Mouse (Mus musculus): ENCODE data around the gene Nts.
"Not testable (repeated sequence)": the region's sequence is repeated elsewhere in the genome, so short reads cannot be mapped to it uniquely, and the experiment has no call there.

The Nts gene

DNA sequence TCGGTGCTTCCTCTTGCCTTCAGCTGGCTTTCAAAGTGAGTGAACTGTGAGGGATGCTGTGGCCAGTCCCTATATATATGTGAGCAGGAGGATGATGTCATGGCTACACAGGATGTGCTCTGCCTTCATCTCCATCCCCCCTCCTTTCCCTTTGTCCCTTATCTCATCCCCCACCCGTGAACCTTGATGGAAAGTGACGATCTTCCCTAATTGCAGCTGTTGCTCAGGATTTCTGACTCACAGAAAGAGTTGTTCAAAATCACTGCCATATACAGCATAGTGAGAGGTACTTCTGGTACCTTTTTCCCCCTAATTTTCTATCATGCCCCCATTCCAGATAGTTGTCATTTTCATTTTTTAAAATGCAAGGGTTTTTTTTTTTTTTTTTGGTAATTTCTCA, at the start of gene Nts:
Gene Nts, minus strand, starts transcription at position 101 of the 400 bp plus-strand sequence.
- DNase-seq (ENCODE audit: low read depth, low spot score) = no peak

DNA sequence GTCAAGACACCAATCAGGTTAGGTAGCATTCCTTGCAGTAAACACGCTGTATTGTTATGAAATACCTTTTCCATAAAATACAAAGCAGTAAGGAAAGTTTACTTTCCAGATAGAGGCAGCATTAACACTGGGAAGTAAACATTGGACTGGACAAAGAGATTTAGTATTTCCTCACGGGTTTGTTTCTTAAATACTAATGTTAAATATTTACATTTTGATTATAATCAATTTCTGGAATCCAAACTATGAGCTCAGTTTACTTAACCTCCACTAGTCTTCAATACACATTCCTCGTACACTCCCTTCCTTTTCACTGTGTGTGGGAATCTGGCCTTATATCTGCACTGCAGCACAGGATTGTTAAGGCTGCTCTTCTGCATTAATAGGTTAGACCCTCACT, 37.6 kb upstream of the Nts start:
- no peak for DNase-seq (ENCODE audit: low read depth, low spot score)

DNA sequence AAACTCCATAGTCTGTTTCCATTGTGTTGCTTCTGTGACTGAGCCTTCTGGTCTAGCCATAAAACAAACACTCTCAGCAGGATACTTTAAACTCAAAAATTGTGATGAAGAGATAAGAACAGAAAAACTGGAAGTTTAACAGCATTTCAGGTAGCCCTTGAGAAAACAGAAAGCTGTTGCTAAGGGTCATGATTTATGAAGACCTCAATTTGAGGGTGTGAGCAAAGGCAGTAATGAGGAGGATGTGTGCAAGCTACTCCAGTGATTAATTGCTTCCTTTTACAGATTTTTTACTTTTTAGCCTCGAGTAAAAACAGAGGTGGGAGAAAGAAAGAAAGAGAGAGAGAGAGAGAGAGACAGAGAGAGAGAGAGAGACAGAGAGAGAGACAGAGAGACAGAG, 23.9 kb upstream of the Nts start:
- no peak for DNase-seq (ENCODE audit: low read depth, low spot score)

DNA sequence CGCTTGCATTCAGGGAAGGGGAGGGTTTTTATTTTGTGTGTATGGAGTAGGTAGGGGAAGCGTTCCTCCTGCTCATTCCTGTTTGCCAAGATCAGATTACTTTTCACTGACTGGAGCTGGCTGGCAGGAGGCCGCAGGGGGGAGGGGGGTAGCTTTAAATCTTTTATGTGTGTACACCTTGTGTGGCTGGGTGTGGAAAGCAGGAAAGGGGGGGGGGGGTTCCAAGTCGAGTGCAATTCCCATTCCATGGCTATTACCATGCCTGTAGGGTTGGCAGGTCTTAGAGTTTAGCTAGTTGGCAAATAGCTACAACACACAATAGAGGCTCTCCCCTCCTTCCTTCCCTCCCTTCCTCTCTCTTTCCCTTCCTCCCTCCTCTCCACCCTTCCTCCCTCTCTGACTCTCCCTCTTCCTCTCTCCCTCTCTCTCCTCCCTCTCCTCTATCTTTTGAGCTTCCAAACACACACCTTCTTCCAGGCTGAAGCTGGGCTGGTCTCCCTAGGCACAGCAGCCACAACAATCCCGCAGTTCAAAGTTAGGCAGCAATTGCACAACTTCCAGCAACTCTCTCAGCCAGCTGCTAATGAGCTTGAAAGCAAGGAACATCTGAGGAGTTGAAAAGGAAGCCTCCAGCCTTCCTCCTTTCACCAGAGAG, 21.6 kb upstream of the Nts start, which contains the start of gene Rassf9:
Gene Rassf9, plus strand, starts transcription at position 416 of the 655 bp plus-strand sequence.
- peak; percentile 41 for DNase-seq (ENCODE audit: low read depth, low spot score)

DNA sequence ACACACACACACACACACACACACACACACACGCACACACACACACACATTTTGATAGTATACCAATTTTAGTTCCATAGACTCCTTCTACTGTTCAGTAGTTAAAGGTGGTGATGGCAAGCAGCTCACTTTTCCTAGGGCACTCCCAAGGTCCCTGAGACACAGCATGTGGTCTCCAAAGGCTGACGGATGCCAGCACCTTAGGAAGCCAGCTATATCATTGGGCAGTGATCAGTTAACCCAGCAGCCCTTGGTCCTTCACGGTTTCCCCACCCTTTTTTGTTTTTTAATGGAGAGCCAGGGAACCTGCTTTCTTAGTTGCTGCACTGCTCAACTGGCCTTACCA, 21.1 kb upstream of the Nts start:
- no peak for DNase-seq (ENCODE audit: low read depth, low spot score)

DNA sequence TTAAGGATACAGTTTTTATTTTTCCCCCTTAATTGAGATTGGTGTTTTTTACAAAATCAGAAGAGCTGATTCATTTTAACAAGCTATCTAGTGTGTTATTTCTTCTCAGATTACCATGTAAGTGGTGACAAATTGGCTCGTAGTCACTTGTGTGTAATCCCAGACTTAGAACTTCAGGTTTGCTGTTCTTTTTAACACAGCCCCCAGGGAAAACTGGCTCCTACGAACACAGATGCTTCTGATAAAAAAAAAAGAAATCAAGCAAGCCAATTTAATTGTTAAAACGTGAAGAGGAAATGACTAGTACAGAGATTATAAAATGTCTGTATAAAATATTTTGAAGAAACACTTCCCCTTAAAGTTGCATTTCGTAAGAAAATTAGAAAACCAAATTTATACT, 17.1 kb upstream of the Nts start:
- no peak for DNase-seq (ENCODE audit: low read depth, low spot score)

DNA sequence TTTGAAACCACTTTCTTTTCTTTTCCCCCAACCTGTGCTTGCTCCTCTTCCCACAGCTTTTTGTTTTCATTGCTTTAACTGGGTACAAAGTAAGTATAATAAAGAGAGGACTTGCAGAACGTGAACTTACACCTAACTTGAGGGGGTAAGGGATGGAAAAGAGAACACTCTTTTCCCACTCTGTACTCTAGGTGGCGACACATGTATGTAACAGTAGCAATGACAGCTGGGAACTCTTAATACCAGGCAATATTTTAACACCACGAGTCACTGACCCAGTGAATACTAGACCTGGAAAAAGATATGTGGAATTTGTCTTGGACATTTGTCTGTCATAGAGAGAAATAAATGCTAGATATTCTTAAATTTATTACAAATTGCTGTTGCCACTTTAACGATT, 8.5 kb upstream of the Nts start:
- peak; percentile 41 for DNase-seq (ENCODE audit: low read depth, low spot score)

DNA sequence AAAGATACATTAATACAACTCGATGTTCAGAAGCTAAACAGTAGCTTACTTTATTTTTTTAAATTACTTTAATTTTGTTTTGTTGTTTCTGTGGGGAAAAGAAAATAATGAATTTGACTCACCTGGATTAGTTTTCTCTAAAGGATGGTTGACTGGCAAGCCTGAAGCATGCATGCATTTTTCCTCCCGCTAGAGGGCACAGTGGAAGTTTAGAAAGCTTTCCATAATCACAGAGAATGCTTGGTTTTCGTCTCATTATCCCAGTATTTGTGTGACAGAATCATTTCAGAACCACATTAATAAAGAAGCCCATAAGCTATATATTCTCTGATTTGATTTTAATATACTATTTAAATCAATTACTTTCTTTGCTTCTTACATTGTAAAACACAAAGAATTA, 1.5 kb upstream of the Nts start:
- DNase-seq (ENCODE audit: low read depth, low spot score) = peak; percentile 44

DNA sequence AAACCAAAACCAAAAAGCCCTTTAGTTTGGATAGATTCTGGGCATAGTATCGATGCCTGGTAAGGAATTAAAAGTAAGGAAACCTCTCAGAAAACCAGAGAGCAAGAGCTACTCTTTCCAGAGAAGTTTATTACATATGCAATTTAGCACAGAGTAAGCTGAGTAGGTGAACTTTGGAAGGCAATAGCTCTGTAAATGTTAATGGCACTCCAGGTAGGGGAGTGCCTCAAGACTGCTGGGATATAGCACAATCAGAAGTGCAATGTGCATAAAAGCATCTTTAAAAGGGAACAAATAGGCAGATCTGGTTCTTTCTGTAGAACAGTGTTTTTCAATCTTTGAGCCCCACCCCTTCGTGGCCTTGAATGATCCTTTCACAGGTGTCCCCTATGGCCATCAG, 20.9 kb downstream of the Nts start:
- no peak for DNase-seq (ENCODE audit: low read depth, low spot score)

DNA sequence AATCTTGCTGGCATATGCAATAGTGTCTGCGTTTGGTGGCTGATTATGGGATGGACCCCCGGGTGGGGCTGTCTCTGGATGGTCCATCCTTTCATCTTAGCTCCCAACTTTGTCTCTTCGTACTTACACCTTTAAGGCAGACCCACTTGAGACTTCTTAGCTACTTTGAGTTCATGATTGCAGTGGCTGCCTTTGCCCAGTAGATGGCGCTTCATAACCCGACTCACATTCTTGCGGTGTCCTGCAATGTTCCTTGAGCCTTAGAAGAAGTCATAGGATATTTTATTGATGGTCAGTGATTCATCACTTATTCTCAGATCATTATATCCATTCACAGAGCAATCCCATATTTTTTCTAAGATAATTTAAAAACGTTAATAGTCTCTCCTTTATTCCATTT, 38.5 kb downstream of the Nts start:
- peak; percentile 70 for DNase-seq (ENCODE audit: low read depth, low spot score)

DNA sequence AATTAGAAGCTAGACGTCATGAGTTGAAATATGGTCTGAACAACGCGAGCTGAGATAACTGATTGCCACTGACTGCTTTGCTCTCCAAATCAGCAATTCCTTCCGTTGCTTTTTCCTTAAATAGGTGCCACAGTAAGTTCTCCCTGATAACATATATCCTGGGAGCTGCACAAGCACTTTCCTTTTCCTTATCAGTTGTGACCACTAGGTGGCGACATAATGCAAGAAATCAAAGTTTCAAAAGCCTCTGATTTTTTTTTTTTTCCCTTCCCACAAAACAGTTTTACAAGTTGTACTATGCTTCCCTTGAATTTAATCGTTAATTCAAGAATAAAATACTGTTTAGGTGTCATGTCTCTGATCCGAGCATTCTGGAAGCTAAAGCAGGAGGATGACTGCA, 40.8 kb downstream of the Nts start:
- peak; percentile 84 for DNase-seq (ENCODE audit: low read depth, low spot score)

DNA sequence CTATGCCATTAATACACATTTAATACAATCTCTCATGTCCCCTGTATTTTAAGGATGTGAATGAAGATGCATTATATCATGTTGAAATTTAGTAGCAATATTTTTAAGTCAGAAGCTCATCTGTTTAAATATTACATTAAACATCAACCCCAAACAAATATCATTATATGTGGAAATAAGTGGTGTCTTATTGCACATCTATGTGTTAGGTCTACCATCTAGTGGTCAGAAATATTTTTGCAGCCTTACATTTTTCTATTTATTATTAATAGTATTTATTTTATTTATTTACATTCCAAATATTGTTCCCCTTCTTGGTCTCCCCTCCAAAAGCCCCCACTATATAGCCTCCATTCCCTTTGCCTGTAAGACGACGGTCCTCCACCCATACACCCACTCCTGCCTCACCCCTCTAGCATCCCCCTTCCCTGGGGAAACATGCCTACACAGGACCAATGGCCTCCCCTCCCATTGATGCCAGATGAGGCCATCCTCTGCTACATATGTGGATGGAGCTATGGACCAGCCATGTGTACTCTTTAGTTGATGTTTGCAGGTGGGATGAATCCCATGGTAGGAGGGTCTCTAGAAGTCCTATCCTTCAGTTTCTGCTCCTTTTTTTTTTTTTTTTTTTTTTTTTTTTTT, 45.3 kb downstream of the Nts start:
- no peak for DNase-seq (ENCODE audit: low read depth, low spot score)

DNA sequence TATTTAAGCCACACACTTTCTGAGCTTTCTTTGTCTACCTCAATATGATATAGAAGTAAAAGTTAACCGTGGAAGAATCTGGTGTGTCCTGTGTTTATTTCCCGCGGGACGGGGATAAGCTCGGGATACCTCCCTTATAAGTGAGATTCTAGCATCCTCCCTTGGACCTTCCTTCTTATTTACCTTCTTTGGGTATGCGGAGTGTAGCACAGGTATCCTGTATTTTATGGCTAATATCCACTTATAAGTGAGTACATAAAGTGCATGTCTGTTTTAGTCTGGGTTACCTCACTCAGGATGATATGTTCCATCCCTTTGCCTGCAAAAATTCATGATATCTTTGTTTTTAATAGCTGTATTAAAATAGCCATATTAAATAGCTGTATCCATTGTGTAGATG, 54.8 kb downstream of the Nts start:
- DNase-seq (ENCODE audit: low read depth, low spot score) = not testable (repeated sequence)

DNA sequence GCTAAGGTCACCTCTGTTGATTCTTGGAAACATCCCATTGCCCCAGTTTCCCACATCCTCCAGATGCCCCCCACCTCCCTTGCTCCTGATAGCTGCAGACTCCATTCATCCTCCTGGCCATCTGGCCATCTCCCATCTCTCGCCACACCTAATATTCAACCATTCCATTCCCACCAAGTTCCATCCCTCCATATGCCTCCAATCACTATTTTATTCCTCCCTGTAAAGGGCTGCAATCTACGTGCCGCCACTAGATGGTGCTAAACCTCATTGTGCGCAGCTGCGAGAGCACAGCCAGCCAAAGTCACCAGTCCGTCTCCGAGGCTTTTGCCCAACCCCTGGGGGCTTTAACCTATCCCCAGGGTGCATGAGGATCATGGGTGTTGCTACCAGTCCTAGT, 55.2 kb downstream of the Nts start:
- DNase-seq (ENCODE audit: low read depth, low spot score) = not testable (repeated sequence)

Data from mesoderm, embryonic 11.5 days (tissue).